Mouse (Mus musculus) neural tube, embryonic 15.5 days (tissue): ENCODE data around the gene Dennd5a. TPM values are rescaled to one million over a fixed set of nuclear protein-coding genes. Genes with fewer than 3 reads are reported as not detected.
A peak's percentile ranks its signal among the peaks of the same experiment; 100 is the strongest.

Experiments
- ATAC-seq: fragments of 200-750 bp; cut with Nextera tagmentation; 2 replicates; pipeline ENCODE4 v1.8.0; 2017; ENCODE audit warnings: mild to moderate bottlenecking, moderate TSS enrichment, moderate library complexity; ENCODE audit not compliant: low FRiP score
- H3K27ac ChIP-seq: fragments of 300-500 bp; sonication (generic); replicated peaks from 2 replicates; pipeline ENCODE4 v1.5.1; 2015; ENCODE audit warnings: mild to moderate bottlenecking, inconsistent platforms
- H3K27me3 ChIP-seq: fragments of 300-500 bp; sonication (generic); replicated peaks from 2 replicates; pipeline ENCODE4 v1.6.1; 2015; ENCODE audit warnings: inconsistent platforms
- H3K36me3 ChIP-seq: fragments of 300-500 bp; sonication (generic); 2 replicates; pipeline ENCODE4 v1.6.1; 2015; ENCODE audit warnings: inconsistent platforms
- H3K4me1 ChIP-seq: fragments of 300-500 bp; sonication (generic); 2 replicates; pipeline ENCODE4 v1.6.1; 2015; ENCODE audit warnings: inconsistent platforms
- H3K4me2 ChIP-seq: fragments of 300-500 bp; sonication (generic); 2 replicates; pipeline ENCODE4 v1.6.1; 2015; ENCODE audit warnings: inconsistent platforms, mild to moderate bottlenecking, moderate library complexity
- H3K4me3 ChIP-seq: fragments of 300-500 bp; sonication (generic); replicated peaks from 2 replicates; pipeline ENCODE4 v1.5.1; 2015; ENCODE audit warnings: mild to moderate bottlenecking, inconsistent platforms
- H3K9ac ChIP-seq: fragments of 300-500 bp; sonication (generic); replicated peaks from 2 replicates; pipeline ENCODE4 v1.6.1; 2015; ENCODE audit warnings: mild to moderate bottlenecking, inconsistent platforms
- H3K9me3 ChIP-seq: fragments of 300-500 bp; sonication (generic); replicated peaks from 2 replicates; pipeline ENCODE4 v1.6.1; 2016; ENCODE audit warnings: inconsistent platforms
- WGBS: fragments of 180-500 bp; shearing (Covaris S2); methylation state at CpG from one replicate; pipeline ENCODE4 v1.1.7; 2015; ENCODE audit warnings: mixed read lengths; 5-methylcytosine and 5-hydroxymethylcytosine counted together
- polyA plus RNA-seq: library from polyadenylated mRNA; unstranded; fragments of >200 nt; fragmentation: Nextera tagmentation; extraction: Ambion mirVana; gene quantifications from 2 replicates; pipeline ENCODE4 v1.2.1, GENCODE M21; 2015

Gene Dennd5a
- polyA plus RNA-seq, 1 experiment from 2014 or later: 39.2 TPM

DNA sequence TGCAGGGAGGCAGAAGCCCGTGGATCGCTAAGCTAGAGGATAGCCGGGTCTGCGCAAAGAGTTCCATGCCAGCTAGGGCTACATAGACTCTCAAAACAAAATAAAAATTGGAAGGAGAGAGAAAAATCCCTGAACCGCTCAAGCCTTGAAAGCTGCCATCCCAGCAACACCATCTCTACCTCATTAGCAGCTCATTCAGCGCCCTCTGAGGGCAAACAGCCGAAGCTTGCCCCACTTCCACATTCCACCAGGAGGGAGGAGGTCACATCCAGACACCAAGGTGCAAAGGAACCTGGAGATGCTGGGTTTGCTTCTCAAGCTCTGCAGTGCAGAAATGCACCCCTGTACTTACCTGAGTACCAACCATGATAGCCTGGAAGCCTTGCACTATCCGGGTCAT lies 84.2 kb downstream of the Dennd5a start:
- H3K27ac ChIP-seq: no peak overlapping the region

GRCm38 (mm10) chr7:109875598-109875997 lies 84.7 kb downstream of the Dennd5a start:
- H3K36me3 ChIP-seq: no peaks in the 10 kb centered on the region
- H3K4me2 ChIP-seq: no peak overlapping the region
- H3K9ac ChIP-seq: no peak overlapping the region
- no peak for ATAC-seq
- no peak overlapping the region for H3K4me3 ChIP-seq
- H3K27me3 ChIP-seq: no peaks in the 10 kb centered on the region
- H3K27ac ChIP-seq: no peak overlapping the region
- no peaks in the 10 kb centered on the region for H3K9me3 ChIP-seq
- H3K4me1 ChIP-seq: no peaks in the 10 kb centered on the region
- 62% methylated on average over 3 of the region's 3 CpGs for WGBS

More for the DNA sequence above, 84.2 kb downstream of the Dennd5a start:
- H3K4me2 ChIP-seq: no peak overlapping the region
- H3K27me3 ChIP-seq: no peaks in the 10 kb centered on the region
- H3K9me3 ChIP-seq: no peaks in the 10 kb centered on the region
- H3K9ac ChIP-seq: no peak overlapping the region
- no peak for ATAC-seq
- no peaks in the 10 kb centered on the region for H3K4me1 ChIP-seq
- no peaks in the 10 kb centered on the region for H3K36me3 ChIP-seq
- WGBS: 76% methylated on average over 8 of the region's 8 CpGs
- H3K4me3 ChIP-seq: no peak overlapping the region

DNA sequence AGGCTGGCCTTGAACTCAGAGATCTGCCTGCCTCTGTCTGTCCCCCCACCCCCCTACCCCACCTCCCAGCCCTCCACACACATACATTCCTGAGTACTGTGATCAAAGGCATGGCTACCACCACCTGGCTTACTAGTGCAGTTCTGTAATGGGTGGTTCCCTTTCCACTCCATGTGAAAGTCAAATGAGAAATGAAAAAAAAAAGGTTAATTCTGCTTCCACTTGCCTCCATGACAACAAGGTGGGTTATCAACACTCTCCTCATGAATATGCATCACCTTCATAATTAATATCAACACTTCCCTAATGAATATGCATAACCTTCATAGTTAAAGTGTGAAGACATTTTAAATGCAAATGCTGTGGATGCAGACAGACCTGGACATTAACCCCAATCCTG lies 85.2 kb downstream of the Dennd5a start:
- Histone ChIP-seq H3K4me1 (no peaks in the 10 kb centered on the region), H3K9ac (no peak overlapping the region), H3K36me3 (no peaks in the 10 kb centered on the region), H3K4me2 (no peak overlapping the region), H3K27ac (no peak overlapping the region), H3K4me3 (no peak overlapping the region), H3K27me3 (no peaks in the 10 kb centered on the region), H3K9me3 (no peaks in the 10 kb centered on the region)
- no peak for ATAC-seq

GRCm38 (mm10) chr7:109873170-109873569 lies 87.1 kb downstream of the Dennd5a start:
- Histone ChIP-seq H3K27me3 (no peaks in the 10 kb centered on the region), H3K4me3 (no peak overlapping the region), H3K4me2 (no peak overlapping the region), H3K27ac (no peak overlapping the region), H3K4me1 (no peaks in the 10 kb centered on the region), H3K36me3 (no peaks in the 10 kb centered on the region), H3K9me3 (no peaks in the 10 kb centered on the region), H3K9ac (no peak overlapping the region)
- no peak for ATAC-seq
- WGBS: 58% methylated on average over 5 of the region's 5 CpGs

- ATAC-seq: no peak
- no peak overlapping the region for H3K27ac ChIP-seq
- H3K4me1 ChIP-seq: peaks cover 8% of the 10 kb centered on the region; the same call in 1 of the 2 replicates
- H3K9me3 ChIP-seq: no peaks in the 10 kb centered on the region
- no peak overlapping the region for H3K4me2 ChIP-seq
- no peaks in the 10 kb centered on the region for H3K27me3 ChIP-seq
- no peak overlapping the region for H3K4me3 ChIP-seq
- 92% methylated on average over 5 of the region's 5 CpGs for WGBS
- no peaks in the 10 kb centered on the region for H3K36me3 ChIP-seq
- H3K9ac ChIP-seq: no peak overlapping the region
These were observed 89.0 kb downstream of the Dennd5a start for GRCm38 (mm10) chr7:109871232-109871631.

DNA sequence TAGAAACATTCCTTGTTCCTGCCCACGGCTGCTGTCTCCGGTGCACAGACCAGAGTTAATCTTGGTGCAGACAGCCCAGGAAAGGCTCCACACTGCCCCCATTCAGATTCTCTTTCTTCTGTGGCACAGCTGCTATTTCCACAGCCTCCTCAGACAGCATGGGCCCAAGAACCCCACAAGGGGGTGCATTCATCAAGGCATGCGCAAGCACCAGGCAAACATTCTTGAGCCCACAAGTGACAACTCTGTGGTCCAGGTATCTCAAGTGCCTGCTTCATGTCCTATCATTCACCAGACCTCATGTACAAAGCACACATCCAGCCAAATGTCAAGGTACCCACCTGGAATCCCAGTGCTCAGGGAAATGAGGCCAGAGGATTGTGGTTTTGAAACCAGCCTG lies 91.8 kb downstream of the Dennd5a start:
- WGBS: 23% methylated on average over 3 of the region's 3 CpGs
- Histone ChIP-seq H3K9ac (no peak overlapping the region), H3K9me3 (no peaks in the 10 kb centered on the region), H3K4me2 (no peak overlapping the region), H3K36me3 (no peaks in the 10 kb centered on the region), H3K27ac (no peak overlapping the region), H3K4me3 (no peak overlapping the region), H3K27me3 (no peaks in the 10 kb centered on the region; the same call in 1 of the 2 replicates), H3K4me1 (peaks cover 24% of the 10 kb centered on the region)
- ATAC-seq: no peak

GRCm38 (mm10) chr7:109866643-109867042 lies 93.6 kb downstream of the Dennd5a start:
- H3K9me3 ChIP-seq: no peaks in the 10 kb centered on the region
- peak; percentile 13; the same call in 1 of the 2 replicates for ATAC-seq
- no peak overlapping the region for H3K9ac ChIP-seq
- 19% methylated on average over 3 of the region's 3 CpGs for WGBS
- peaks cover 27% of the 10 kb centered on the region for H3K4me1 ChIP-seq
- H3K4me2 ChIP-seq: 0 out of 2 replicates have a peak overlapping the region, but pooled peaks have one; percentile 2
- no peaks in the 10 kb centered on the region; the same call in none of the 2 replicates for H3K27me3 ChIP-seq
- H3K27ac ChIP-seq: no peak overlapping the region
- H3K36me3 ChIP-seq: no peaks in the 10 kb centered on the region
- no peak overlapping the region for H3K4me3 ChIP-seq

DNA sequence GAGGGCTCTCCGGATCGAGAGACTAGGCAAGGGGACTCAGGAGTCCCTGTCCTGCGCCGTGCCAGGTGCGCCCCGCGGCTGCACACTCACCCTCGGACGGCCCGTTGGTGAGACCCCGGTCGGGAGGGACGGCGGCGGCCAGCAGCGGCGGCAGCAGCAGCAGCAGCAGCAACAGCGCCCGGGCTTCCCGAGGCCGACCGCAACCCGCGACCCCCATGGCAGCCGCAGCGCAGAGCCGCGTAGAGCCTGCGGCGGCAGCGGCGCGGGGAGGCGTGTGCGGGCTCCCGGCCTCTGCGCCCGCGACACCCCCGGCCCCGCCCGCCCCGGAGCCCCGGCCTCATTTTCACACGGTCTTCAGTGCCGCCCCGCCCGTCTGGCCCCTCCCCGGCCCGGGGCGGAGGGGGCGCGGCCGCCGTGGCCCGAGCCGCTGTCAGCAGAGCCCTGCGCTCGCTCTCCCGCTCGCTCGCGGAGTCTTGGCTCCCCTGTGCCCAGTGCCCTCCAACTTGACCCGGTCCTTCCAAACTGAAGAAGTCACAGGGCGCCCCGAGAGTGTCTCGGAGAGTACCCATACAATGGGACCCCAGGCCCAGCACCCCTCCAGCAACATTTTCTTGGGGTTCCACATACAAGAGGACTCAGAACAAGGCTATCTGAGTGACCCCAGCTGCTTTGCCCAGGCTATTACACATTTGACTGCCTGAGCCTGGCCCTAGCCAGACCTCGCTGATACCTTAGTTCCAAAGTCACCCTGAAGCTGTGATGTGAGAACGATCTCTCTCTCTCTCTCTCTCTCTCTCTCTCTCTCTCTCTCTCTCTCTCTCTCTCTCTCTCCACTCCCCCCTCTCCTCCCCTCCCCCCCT lies 94.7 kb downstream of the Dennd5a start, which contains the start of gene Scube2:
Scube2 (minus strand) TSS at position 310 of the 860 bp plus-strand sequence.
- Histone ChIP-seq H3K27me3 (no peaks in the 10 kb centered on the region; the same call in none of the 2 replicates), H3K4me1 (peaks cover 27% of the 10 kb centered on the region), H3K9ac (peak within 1 kb of the TSS; percentile 68), H3K36me3 (no peaks in the 10 kb centered on the region), H3K27ac (no peak within 1 kb of the TSS), H3K4me3 (peak within 1 kb of the TSS; percentile 57), H3K9me3 (no peaks in the 10 kb centered on the region), H3K4me2 (peak within 1 kb of the TSS; percentile 93)
- WGBS: under 1% methylated on average over 45 of the region's 69 CpGs
- ATAC-seq: peak; percentile 83

GRCm38 (mm10) chr7:109863561-109863960 lies 96.7 kb downstream of the Dennd5a start:
- no peak for ATAC-seq
- no peaks in the 10 kb centered on the region; the same call in none of the 2 replicates for H3K27me3 ChIP-seq
- H3K27ac ChIP-seq: no peak overlapping the region
- WGBS: 11% methylated on average over 4 of the region's 4 CpGs
- peak overlapping the region; percentile 16; the same call in 1 of the 2 replicates for H3K4me2 ChIP-seq
- H3K4me3 ChIP-seq: no peak overlapping the region
- H3K9ac ChIP-seq: no peak overlapping the region
- no peaks in the 10 kb centered on the region for H3K9me3 ChIP-seq
- no peaks in the 10 kb centered on the region for H3K36me3 ChIP-seq
- peaks cover 27% of the 10 kb centered on the region for H3K4me1 ChIP-seq

- Histone ChIP-seq H3K27ac (no peak overlapping the region), H3K9ac (no peak overlapping the region), H3K4me3 (no peak overlapping the region), H3K36me3 (no peaks in the 10 kb centered on the region), H3K27me3 (no peaks in the 10 kb centered on the region; the same call in none of the 2 replicates), H3K9me3 (no peaks in the 10 kb centered on the region), H3K4me1 (peaks cover 15% of the 10 kb centered on the region), H3K4me2 (no peak overlapping the region)
- WGBS: 71% methylated on average over 7 of the region's 7 CpGs
- no peak for ATAC-seq
These were observed 100.1 kb downstream of the Dennd5a start for GRCm38 (mm10) chr7:109860162-109860561.

GRCm38 (mm10) chr7:109859354-109859753 lies 100.9 kb downstream of the Dennd5a start:
- WGBS: 70% methylated on average over 6 of the region's 6 CpGs

DNA sequence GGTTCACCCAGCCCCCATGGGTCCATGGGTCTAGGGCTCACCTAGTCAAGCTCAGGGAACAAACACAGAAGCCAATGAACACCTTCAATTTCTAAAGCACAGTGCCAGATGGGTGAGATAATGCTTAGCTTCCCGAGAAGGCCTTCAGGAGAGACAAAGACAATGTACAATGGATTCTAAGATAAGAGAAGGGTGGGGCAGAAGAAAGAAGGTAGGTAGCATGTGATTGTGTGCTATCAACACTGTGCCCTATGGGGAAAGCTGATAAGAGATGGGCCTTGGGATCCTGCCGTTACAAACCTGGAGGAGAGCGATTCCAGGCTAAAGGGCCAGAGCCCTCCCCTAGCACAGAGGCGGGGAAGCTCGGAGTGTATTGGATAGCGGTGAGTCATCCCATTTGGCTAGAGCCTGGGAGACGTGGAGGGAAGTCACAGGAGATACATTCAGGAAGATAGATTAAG lies 107.5 kb downstream of the Dennd5a start:
- 72% methylated on average over 7 of the region's 7 CpGs for WGBS
- no peaks in the 10 kb centered on the region for H3K9me3 ChIP-seq
- H3K36me3 ChIP-seq: no peaks in the 10 kb centered on the region
- H3K4me2 ChIP-seq: no peak overlapping the region
- no peak overlapping the region for H3K27ac ChIP-seq
- no peak for ATAC-seq
- no peak overlapping the region for H3K9ac ChIP-seq
- no peaks in the 10 kb centered on the region for H3K27me3 ChIP-seq
- peaks cover 12% of the 10 kb centered on the region for H3K4me1 ChIP-seq
- H3K4me3 ChIP-seq: no peak overlapping the region

More at GRCm38 (mm10) chr7:109859354-109859753, 100.9 kb downstream of the Dennd5a start:
- no peak overlapping the region for H3K4me2 ChIP-seq
- H3K4me1 ChIP-seq: peaks cover 8% of the 10 kb centered on the region; the same call in 1 of the 2 replicates
- H3K27me3 ChIP-seq: no peaks in the 10 kb centered on the region; the same call in none of the 2 replicates
- no peaks in the 10 kb centered on the region for H3K9me3 ChIP-seq
- no peak overlapping the region for H3K4me3 ChIP-seq
- no peak overlapping the region for H3K27ac ChIP-seq
- no peaks in the 10 kb centered on the region for H3K36me3 ChIP-seq
- no peak for ATAC-seq
- H3K9ac ChIP-seq: no peak overlapping the region
